Mouse (Mus musculus) C2C12 (cell line): ENCODE results near the gene Ppp1r8.

Source experiments
- CTCF ChIP-seq: IDR thresholded peaks from one replicate; pipeline ENCODE4 v1.5.1; 2011; ENCODE audit not compliant: control insufficient read depth, insufficient read depth, insufficient read length
- FOSL1 ChIP-seq: IDR thresholded peaks from one replicate; pipeline ENCODE4 v1.8.0; 2011; ENCODE audit warnings: mild to moderate bottlenecking, low read length; ENCODE audit not compliant: poor library complexity, insufficient read depth, severe bottlenecking

- no peak for TF ChIP-seq FOSL1
- no peak for TF ChIP-seq CTCF
Measured at GRCm38 (mm10) chr4:132807771-132808641, 35.0 kb downstream of the Ppp1r8 start.
